Mouse (Mus musculus) stomach, postnatal 0 days (tissue): Measurements from ENCODE around the gene Rassf8. TPM values are rescaled to one million over a fixed set of nuclear protein-coding genes. Genes with fewer than 3 reads are reported as not detected.

Source experiments
- ATAC-seq: fragments of 200-750 bp; cut with Nextera tagmentation; 2 replicates; pipeline ENCODE4 v1.8.0; 2017; ENCODE audit not compliant: low FRiP score, low TSS enrichment
- DNase-seq: peaks from one replicate; pipeline ENCODE4 v3.0.0-alpha.2; 2016; ENCODE audit warnings: low spot score
- H3K27ac ChIP-seq: fragments of 300-500 bp; sonication (generic); replicated peaks from 2 replicates; pipeline ENCODE4 v1.5.1; 2014; ENCODE audit warnings: mild to moderate bottlenecking, control low read depth
- H3K27me3 ChIP-seq: fragments of 300-500 bp; sonication (generic); 2 replicates; pipeline ENCODE4 v1.6.1; 2014; ENCODE audit warnings: low read length; ENCODE audit not compliant: control insufficient read depth, insufficient read depth
- H3K36me3 ChIP-seq: fragments of 300-500 bp; sonication (generic); 2 replicates; pipeline ENCODE4 v1.6.1; 2014; ENCODE audit warnings: low read length, mixed read lengths; ENCODE audit not compliant: control insufficient read depth, insufficient read depth
- H3K4me1 ChIP-seq: fragments of 300-500 bp; sonication (generic); replicated peaks from 2 replicates; pipeline ENCODE4 v1.6.1; 2014; ENCODE audit warnings: antibody characterized with exemption; ENCODE audit not compliant: control insufficient read depth, insufficient read depth
- H3K4me2 ChIP-seq: fragments of 300-500 bp; sonication (generic); replicated peaks from 2 replicates; pipeline ENCODE4 v1.6.1; 2014; ENCODE audit warnings: low read depth, mild to moderate bottlenecking, control low read depth, moderate library complexity
- H3K4me3 ChIP-seq: fragments of 300-500 bp; sonication (generic); 2 replicates; pipeline ENCODE4 v1.5.1; 2014; ENCODE audit warnings: low read depth, low read length, control low read depth
- H3K9ac ChIP-seq: fragments of 300-500 bp; sonication (generic); 2 replicates; pipeline ENCODE4 v1.6.1; 2014; ENCODE audit warnings: mild to moderate bottlenecking, low read length, control low read depth, mixed read lengths
- H3K9me3 ChIP-seq: fragments of 300-500 bp; sonication (generic); 2 replicates; pipeline ENCODE4 v1.6.1; 2016; ENCODE audit warnings: low read length; ENCODE audit not compliant: control insufficient read depth
- CTCF ChIP-seq: IDR thresholded peaks from 2 replicates; pipeline ENCODE4 v1.5.1; 2016; ENCODE audit warnings: antibody characterized with exemption, low read depth, mild to moderate bottlenecking, moderate library complexity
- EP300 ChIP-seq: optimal IDR thresholded peaks from 2 replicates; pipeline ENCODE3; 2016; ENCODE audit warnings: antibody characterized with exemption
- WGBS: fragments of 180-500 bp; shearing (Covaris S2); extraction: QIAGEN DNeasy Blood & Tissue Kit; methylation state at CpG from one replicate; pipeline ENCODE4 v1.1.7; 2014; 5-methylcytosine and 5-hydroxymethylcytosine counted together
- polyA plus RNA-seq: library from polyadenylated mRNA; unstranded; fragments of >200 nt; fragmentation: Nextera tagmentation; extraction: Ambion mirVana; gene quantifications from 2 replicates; pipeline ENCODE4 v1.2.1, GENCODE M21; 2015

The Rassf8 gene
- polyA plus RNA-seq, 1 experiment from 2014 or later, result 5.9 TPM

- H3K9me3 ChIP-seq, result no peaks in the 10 kb centered on the region
- no peaks in the 10 kb centered on the region for H3K4me1 ChIP-seq
- H3K27ac ChIP-seq, result no peak overlapping the region
- no peak for DNase-seq
- TF ChIP-seq EP300 (no peak), CTCF (peak; percentile 81)
- H3K4me2 ChIP-seq, result no peak overlapping the region
- WGBS, result 50% methylated on average over 5 of the region's 5 CpGs
- no peaks in the 10 kb centered on the region for H3K27me3 ChIP-seq
- H3K36me3 ChIP-seq, result 0 out of 2 replicates have a peak, but pooled peaks cover 2% of the 10 kb centered on the region
- ATAC-seq, result no peak
- H3K9ac ChIP-seq, result no peak overlapping the region
- no peak overlapping the region for H3K4me3 ChIP-seq
Measured at GRCm38 (mm10) chr6:145823588-145824234, 77.2 kb downstream of the Rassf8 start.

- no peak for TF ChIP-seq CTCF
- H3K27ac ChIP-seq, result no peak overlapping the region
- no peaks in the 10 kb centered on the region for H3K4me1 ChIP-seq
- no peaks in the 10 kb centered on the region for H3K27me3 ChIP-seq
- H3K9me3 ChIP-seq, result no peaks in the 10 kb centered on the region
- no peak overlapping the region for H3K4me2 ChIP-seq
- H3K9ac ChIP-seq, result no peak overlapping the region
- DNase-seq (no peak), ATAC-seq (no peak)
- H3K4me3 ChIP-seq, result no peak overlapping the region
- no peaks in the 10 kb centered on the region for H3K36me3 ChIP-seq
- WGBS, result 92% methylated on average over 4 of the region's 4 CpGs
Measured at GRCm38 (mm10) chr6:145826305-145826704, 79.8 kb downstream of the Rassf8 start.

GRCm38 (mm10) chr6:145829062-145829835 lies 82.7 kb downstream of the Rassf8 start:
- ATAC-seq (no peak), DNase-seq (no peak)
- Histone ChIP-seq H3K4me2 (no peak overlapping the region), H3K9me3 (no peaks in the 10 kb centered on the region), H3K27ac (no peak overlapping the region), H3K27me3 (no peaks in the 10 kb centered on the region), H3K9ac (no peak overlapping the region), H3K4me1 (no peaks in the 10 kb centered on the region), H3K4me3 (no peak overlapping the region), H3K36me3 (no peaks in the 10 kb centered on the region)
- WGBS, result 80% methylated on average over 16 of the region's 16 CpGs
- TF ChIP-seq EP300, result no peak
- no peak for TF ChIP-seq CTCF

GRCm38 (mm10) chr6:145830117-145830516 lies 83.6 kb downstream of the Rassf8 start:
- Histone ChIP-seq H3K4me3 (no peak overlapping the region), H3K36me3 (no peaks in the 10 kb centered on the region), H3K4me2 (no peak overlapping the region), H3K4me1 (no peaks in the 10 kb centered on the region), H3K9me3 (no peaks in the 10 kb centered on the region), H3K9ac (no peak overlapping the region), H3K27me3 (no peaks in the 10 kb centered on the region), H3K27ac (no peak overlapping the region)
- WGBS, result 15% methylated on average over 8 of the region's 8 CpGs
- peak; percentile 76 for DNase-seq
- ATAC-seq, result peak; percentile 79; the same call in 1 of the 2 replicates
- TF ChIP-seq CTCF, result peak; percentile 97
- TF ChIP-seq EP300, result no peak

GRCm38 (mm10) chr6:145830617-145831016 lies 84.1 kb downstream of the Rassf8 start:
- no peaks in the 10 kb centered on the region for H3K36me3 ChIP-seq
- H3K9me3 ChIP-seq, result no peaks in the 10 kb centered on the region
- H3K4me1 ChIP-seq, result no peaks in the 10 kb centered on the region
- no peak for ATAC-seq
- no peak for DNase-seq
- 41% methylated on average over 9 of the region's 9 CpGs for WGBS
- no peaks in the 10 kb centered on the region for H3K27me3 ChIP-seq
- no peak overlapping the region for H3K4me3 ChIP-seq
- H3K9ac ChIP-seq, result no peak overlapping the region
- H3K4me2 ChIP-seq, result no peak overlapping the region
- TF ChIP-seq EP300 (no peak), CTCF (no peak)
- no peak overlapping the region for H3K27ac ChIP-seq

GRCm38 (mm10) chr6:145832927-145833326 lies 86.4 kb downstream of the Rassf8 start:
- H3K4me1 ChIP-seq, result no peaks in the 10 kb centered on the region
- TF ChIP-seq EP300, result no peak
- no peak for TF ChIP-seq CTCF
- H3K27me3 ChIP-seq, result no peaks in the 10 kb centered on the region
- H3K4me2 ChIP-seq, result no peak overlapping the region
- DNase-seq, result no peak
- no peak for ATAC-seq
- no peaks in the 10 kb centered on the region for H3K9me3 ChIP-seq
- no peaks in the 10 kb centered on the region for H3K36me3 ChIP-seq
- H3K9ac ChIP-seq, result no peak overlapping the region
- no peak overlapping the region for H3K27ac ChIP-seq
- H3K4me3 ChIP-seq, result no peak overlapping the region
- 65% methylated on average over 8 of the region's 8 CpGs for WGBS
